Mouse (Mus musculus) adipocyte (in vitro differentiated cells): Measurements from ENCODE around the gene Zfp683.
A peak's percentile ranks its signal among the peaks of the same experiment; 100 is the strongest.

Experiments
- DNase-seq: peaks from one replicate; pipeline ENCODE4 v3.0.0-alpha.2; 2016; ENCODE audit warnings: low spot score

The Zfp683 gene

GRCm38 (mm10) chr4:134092382-134093288 lies 39.0 kb downstream of the Zfp683 start:
- peak; percentile 57 for DNase-seq

GRCm38 (mm10) chr4:134094004-134094564 lies 40.4 kb downstream of the Zfp683 start:
- DNase-seq = no peak

DNA sequence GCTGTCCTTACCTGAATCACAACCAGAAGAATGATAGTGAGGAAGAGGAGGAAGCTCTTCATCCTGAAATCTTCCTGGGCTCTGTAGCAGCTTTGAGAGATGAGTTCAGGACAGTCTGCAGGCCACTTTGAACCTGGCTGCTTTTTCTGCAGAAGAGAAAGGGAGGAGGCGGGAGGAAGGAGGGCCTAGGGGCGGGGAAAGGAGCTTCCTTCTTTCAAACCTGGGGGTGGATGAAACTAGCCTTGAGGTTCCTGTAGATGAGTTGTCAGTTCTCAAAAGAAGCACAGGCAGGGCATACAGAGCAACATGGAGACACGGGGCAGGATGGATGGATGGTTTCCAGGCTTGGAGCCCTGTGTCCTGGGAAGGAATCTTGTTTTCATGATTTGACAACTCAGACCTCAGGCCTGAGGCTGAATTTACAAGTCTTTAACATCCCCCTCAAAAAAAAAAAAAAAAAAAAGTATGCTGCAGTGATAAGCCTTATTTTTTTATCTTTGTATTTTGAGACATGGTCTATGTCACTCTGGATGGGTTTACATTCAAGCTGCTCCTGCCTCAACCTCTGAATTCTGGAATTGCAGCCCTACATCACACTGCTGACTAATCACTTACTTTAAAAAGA lies 41.4 kb downstream of the Zfp683 start, which contains the start of gene Cd52:
Cd52 (minus strand) TSS at position 160 of the 625 bp plus-strand sequence.
- DNase-seq = no peak

DNA sequence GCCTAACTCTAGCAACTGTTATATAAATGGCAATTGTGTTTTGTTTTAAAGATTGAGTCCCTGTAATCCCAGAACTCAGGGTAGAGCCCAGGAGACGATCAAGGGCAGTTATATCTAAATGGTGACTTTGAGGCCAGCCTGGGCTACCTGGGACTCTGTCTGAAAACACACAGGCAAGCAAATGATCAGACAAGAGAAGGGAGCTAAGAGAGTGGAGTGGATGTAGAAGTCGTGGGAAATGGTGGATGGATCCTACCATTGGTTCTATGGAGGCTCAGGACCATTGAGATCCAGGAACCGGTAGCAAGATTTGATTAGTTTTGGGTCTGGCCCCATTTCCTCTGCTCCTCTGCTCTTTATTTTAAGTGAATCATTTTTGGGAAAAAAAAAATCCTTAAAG lies 42.5 kb downstream of the Zfp683 start:
- no peak for DNase-seq

GRCm38 (mm10) chr4:134097015-134097608 lies 43.5 kb downstream of the Zfp683 start:
- no peak for DNase-seq

DNA sequence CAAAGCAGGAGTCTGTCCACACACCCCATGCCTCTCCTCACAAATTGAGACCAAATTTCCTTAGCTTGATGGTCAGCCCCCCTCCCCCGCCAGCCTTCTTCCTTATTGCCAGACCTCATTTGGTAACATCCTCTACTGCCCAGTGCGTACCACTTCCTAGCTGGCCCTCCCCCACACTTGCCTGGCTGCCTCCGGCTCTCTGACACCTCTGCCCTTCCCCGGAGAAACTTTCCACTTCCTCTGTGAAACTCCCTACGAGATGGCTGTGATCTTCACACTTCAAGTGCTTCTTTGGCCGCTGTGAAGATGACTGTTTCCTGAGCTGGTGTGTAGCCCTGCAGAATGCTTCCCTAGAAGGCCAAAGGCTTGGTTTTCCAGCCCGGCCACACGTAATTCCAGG lies 45.0 kb downstream of the Zfp683 start:
- DNase-seq = no peak

DNA sequence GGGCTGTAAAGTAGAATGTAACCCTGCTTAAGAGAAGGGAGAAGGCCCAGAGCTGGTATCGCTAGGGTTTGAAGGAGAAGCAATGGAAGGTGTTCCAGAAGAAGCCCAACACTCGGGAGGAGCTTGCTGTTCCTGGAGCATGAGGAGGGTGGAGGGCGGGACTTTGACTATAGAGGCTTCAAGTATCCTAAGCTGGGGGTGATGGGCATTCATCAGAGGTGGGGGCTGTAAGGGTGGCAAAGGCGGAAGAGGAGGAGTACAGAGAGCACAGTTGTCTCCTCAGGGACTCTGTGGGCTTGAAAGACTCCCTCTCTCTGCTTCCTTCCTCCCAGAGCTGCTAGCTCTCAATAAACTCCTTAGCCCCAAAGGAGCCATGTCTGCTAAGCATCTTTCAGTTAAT lies 46.6 kb downstream of the Zfp683 start:
- DNase-seq = no peak

DNA sequence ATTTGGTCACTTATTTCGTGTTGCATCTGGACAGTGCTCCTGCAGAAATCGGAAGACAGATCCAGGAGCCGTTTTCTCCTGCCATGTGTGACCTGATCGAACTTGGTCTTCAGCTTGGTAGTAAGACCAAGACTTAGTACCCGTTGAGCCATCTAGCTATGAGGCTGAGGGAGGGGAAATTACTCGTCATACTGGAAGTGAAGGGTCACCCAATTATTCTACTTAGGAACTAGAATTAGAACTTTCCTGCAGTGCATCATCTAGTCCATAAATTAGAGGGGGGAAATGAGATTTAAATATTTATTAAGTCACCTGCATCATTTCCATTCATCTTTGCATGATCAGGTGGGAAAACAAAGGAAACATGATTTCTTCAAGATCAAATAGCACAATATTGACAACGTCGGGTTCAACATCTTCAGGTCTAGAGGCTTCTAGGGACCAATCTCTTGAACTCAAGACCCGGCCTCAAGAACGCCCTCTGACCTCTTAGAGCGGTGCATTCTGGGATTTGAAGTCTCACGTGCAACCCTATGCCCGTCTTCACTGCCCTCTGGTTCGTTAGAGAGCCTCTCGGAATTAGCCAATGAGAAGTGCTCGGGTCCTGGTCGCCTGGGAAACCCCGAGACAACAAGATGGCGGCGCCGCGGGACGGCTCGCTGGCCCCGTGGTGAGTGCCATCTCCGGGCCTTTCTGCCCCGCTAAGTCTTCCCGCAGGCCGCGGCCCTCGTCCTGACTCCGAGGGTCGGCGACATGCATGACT lies 48.5 kb downstream of the Zfp683 start, which contains the start of gene Ubxn11:
Ubxn11 (plus strand) TSS at position 592 of the 763 bp plus-strand sequence.
- peak; percentile 89 for DNase-seq

DNA sequence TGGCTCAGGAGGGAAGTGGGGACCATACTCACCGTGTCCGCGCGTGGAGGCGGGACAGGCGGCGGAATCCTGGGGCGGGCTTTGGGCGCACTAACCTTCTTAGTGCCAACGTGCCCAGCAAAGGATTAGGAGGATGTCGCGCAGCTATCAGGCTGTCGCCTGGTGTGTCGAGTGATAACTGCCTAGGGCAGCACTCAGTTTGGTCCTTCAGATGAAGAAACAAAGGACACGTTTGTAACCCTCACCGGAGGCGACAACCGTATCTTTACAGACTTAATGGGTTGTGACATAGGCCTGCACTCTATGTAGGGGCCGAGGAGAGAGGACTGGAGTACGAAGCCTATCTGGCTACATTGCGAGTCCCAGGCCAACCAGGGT lies 49.1 kb downstream of the Zfp683 start:
- DNase-seq = no peak

DNA sequence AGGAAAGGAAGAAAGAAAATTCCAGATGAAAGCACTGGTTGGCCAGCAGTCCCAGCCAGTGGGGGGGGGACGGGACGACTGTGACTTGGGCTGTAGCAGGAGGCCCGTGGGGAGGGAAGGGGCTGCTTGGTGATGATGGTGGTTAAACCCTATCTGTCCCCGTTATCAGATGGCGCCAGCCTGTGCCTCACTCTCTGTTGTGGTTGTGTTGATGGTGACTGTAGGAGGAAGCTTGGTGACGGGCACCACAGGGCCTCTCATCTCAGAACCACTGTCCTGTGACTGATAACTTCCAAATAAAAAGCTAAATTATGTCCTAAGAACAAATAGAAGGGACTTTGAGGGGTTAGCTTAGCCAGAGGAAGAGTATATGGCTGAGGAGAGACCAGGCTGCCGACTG lies 52.5 kb downstream of the Zfp683 start:
- no peak for DNase-seq

DNA sequence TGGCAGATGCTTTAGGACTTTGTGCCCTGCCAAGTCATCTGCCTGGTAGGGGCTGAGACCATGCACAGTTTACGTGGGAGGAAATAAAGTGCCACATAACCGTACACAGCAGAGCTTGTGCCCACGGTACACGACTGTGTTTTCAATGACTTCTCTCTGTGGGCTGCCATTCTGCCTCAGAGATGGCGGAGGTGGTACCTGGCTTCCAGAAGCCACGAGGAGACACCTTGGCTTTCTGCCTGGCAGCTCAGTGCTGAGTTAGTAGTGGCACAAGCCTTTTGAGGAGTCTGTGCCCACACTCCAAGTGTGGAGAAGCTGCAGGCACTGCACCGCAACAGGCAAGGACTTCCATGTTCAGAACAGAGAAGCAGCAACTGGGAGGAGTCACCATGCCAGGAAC lies 54.1 kb downstream of the Zfp683 start:
- no peak for DNase-seq

- no peak for DNase-seq
Measured at GRCm38 (mm10) chr4:134108196-134108595, 54.6 kb downstream of the Zfp683 start.
